ENCODE assay signal across 8 mouse cellular contexts in the genomic region with DNA sequence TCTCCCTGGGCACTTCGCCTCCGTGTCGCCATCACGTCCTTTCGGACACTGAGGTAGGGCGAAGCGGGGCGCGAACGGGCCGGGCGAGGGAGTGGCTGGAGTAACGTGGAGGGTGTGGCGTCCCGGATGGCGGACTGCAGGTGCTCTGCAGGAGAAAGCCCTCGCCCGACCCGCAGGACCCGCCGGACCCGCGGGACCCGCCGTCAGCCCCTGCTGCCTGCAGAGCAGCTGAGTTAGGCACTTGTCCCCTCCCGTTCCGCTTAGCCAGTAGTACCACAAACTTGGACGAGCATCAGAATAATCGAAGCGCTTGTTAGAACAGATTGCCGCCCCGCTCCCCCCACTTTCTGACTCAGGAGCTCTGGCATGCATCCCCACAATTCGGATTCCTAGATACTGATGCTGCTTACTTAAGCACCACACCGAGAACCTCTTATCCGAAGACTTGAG. TPM values are rescaled to one million over a fixed set of nuclear protein-coding genes. Genes with fewer than 3 reads are reported as not detected.
DNase-seq lines count a peak whose midpoint lies in the region; ATAC-seq lines count a peak whose summit lies in the region.

No protein-coding gene starts in this region.

- ATAC-seq in embryonic facial prominence, embryonic 12.5 days (ENCODE audit: insufficient number of reproducible peaks, insufficient read depth, low FRiP score, low TSS enrichment): no peak; the same call in 1 of the 2 replicates
- no peak for ATAC-seq in hindbrain, embryonic 16.5 days
- ATAC-seq in limb, embryonic 12.5 days (ENCODE audit: insufficient number of reproducible peaks, insufficient read depth, low FRiP score, low TSS enrichment, low read depth): peak; percentile 45; the same call in 1 of the 2 replicates
- ATAC-seq in midbrain, embryonic 13.5 days: peak; percentile 68; the same call in 1 of the 2 replicates

- no peaks in the 10 kb centered on the region for H3K9me3 ChIP-seq in embryonic facial prominence, embryonic 12.5 days
- H3K9me3 ChIP-seq in hindbrain, embryonic 16.5 days (ENCODE audit: control insufficient read depth, low read length): no peaks in the 10 kb centered on the region
- no peaks in the 10 kb centered on the region for H3K9me3 ChIP-seq in limb, embryonic 12.5 days
- no peaks in the 10 kb centered on the region for H3K9me3 ChIP-seq in midbrain, embryonic 13.5 days

- DNase-seq in gastrocnemius, adult 18-20 months (ENCODE audit: low spot score): peak; percentile 23
- no peak for DNase-seq in gastrocnemius, postnatal 36 days
- peak; percentile 47 for DNase-seq in ES-CJ7 (ENCODE audit: low read depth, low spot score)
- peak; percentile 23 for DNase-seq in thymus, postnatal 10 days (ENCODE audit: low spot score in 2 of 2)

- peak overlapping the region; percentile 90 for H3K4me2 ChIP-seq in embryonic facial prominence, embryonic 12.5 days (replicated peaks)
- peak overlapping the region; percentile 69 for H3K4me2 ChIP-seq in hindbrain, embryonic 16.5 days (ENCODE audit: low read length)
- H3K4me2 ChIP-seq in limb, embryonic 12.5 days: peak overlapping the region; percentile 80
- peak overlapping the region; percentile 86 for H3K4me2 ChIP-seq in midbrain, embryonic 13.5 days (replicated peaks)

- peak overlapping the region; percentile 67 for H3K9ac ChIP-seq in embryonic facial prominence, embryonic 12.5 days
- peak overlapping the region; percentile 85 for H3K9ac ChIP-seq in hindbrain, embryonic 16.5 days (ENCODE audit: low read depth, low read length)
- H3K9ac ChIP-seq in limb, embryonic 12.5 days (replicated peaks): peak overlapping the region; percentile 73
- H3K9ac ChIP-seq in midbrain, embryonic 13.5 days (replicated peaks): peak overlapping the region; percentile 85

- H3K27ac ChIP-seq in embryonic facial prominence, embryonic 12.5 days: peak overlapping the region; percentile 76
- peak overlapping the region; percentile 82 for H3K27ac ChIP-seq in hindbrain, embryonic 16.5 days (ENCODE audit: low read depth, low read length)
- peak overlapping the region; percentile 76 for H3K27ac ChIP-seq in limb, embryonic 12.5 days
- peak overlapping the region; percentile 83 for H3K27ac ChIP-seq in midbrain, embryonic 13.5 days

- WGBS in embryonic facial prominence, embryonic 12.5 days: under 1% methylated on average over 34 of the region's 35 CpGs
- under 1% methylated on average over 31 of the region's 35 CpGs for WGBS in hindbrain, embryonic 16.5 days
- WGBS in limb, embryonic 12.5 days: under 1% methylated on average over 35 of the region's 35 CpGs
- under 1% methylated on average over 35 of the region's 35 CpGs for WGBS in midbrain, embryonic 13.5 days

- peaks cover 28% of the 10 kb centered on the region for H3K4me1 ChIP-seq in embryonic facial prominence, embryonic 12.5 days
- H3K4me1 ChIP-seq in hindbrain, embryonic 16.5 days (ENCODE audit: control insufficient read depth, insufficient read depth, low read depth, low read length): peaks cover 16% of the 10 kb centered on the region
- peaks cover 25% of the 10 kb centered on the region for H3K4me1 ChIP-seq in limb, embryonic 12.5 days (replicated peaks)
- H3K4me1 ChIP-seq in midbrain, embryonic 13.5 days (replicated peaks): peaks cover 35% of the 10 kb centered on the region

- intact Hi-C loops in gastrocnemius, postnatal 36 days (cut with DNase I): no loop called here

- H3K27me3 ChIP-seq in embryonic facial prominence, embryonic 12.5 days: no peaks in the 10 kb centered on the region
- H3K27me3 ChIP-seq in hindbrain, embryonic 16.5 days (replicated peaks; ENCODE audit: control insufficient read depth, insufficient read depth, low read length): no peaks in the 10 kb centered on the region
- no peaks in the 10 kb centered on the region for H3K27me3 ChIP-seq in limb, embryonic 12.5 days
- H3K27me3 ChIP-seq in midbrain, embryonic 13.5 days: no peaks in the 10 kb centered on the region

- peak overlapping the region; percentile 84 for H3K4me3 ChIP-seq in embryonic facial prominence, embryonic 12.5 days
- peak overlapping the region; percentile 77 for H3K4me3 ChIP-seq in hindbrain, embryonic 16.5 days (ENCODE audit: low read length)
- peak overlapping the region; percentile 81 for H3K4me3 ChIP-seq in limb, embryonic 12.5 days (replicated peaks)
- peak overlapping the region; percentile 71 for H3K4me3 ChIP-seq in midbrain, embryonic 13.5 days (replicated peaks)

- H3K36me3 ChIP-seq in embryonic facial prominence, embryonic 12.5 days: peaks cover 32% of the 10 kb centered on the region
- peaks cover 17% of the 10 kb centered on the region for H3K36me3 ChIP-seq in hindbrain, embryonic 16.5 days (ENCODE audit: control insufficient read depth, insufficient read depth, low read length)
- H3K36me3 ChIP-seq in limb, embryonic 12.5 days: peaks cover 42% of the 10 kb centered on the region
- peaks cover 40% of the 10 kb centered on the region for H3K36me3 ChIP-seq in midbrain, embryonic 13.5 days

RNA-seq across cellular contexts. Expression of a gene that starts 0.4 kb away (rescaled TPM):
- 1 to 10 TPM; 1.6 to 2.8 TPM for total RNA-seq in gastrocnemius, adult 18-20 months (2021)
- total RNA-seq in gastrocnemius, postnatal 36 days (2021): 1 to 10 TPM; 1.2 to 1.5 TPM
- 1.8 and 3.4 TPM in 2 replicates for polyA plus RNA-seq in embryonic facial prominence, embryonic 12.5 days (2016; fragmentation: Nextera tagmentation; extraction: Ambion mirVana)
- 3.2 and 4.1 TPM in 2 replicates for polyA plus RNA-seq in hindbrain, embryonic 16.5 days (2015; fragmentation: Nextera tagmentation; extraction: Ambion mirVana)
- polyA plus RNA-seq in limb, embryonic 12.5 days (2016; fragmentation: Nextera tagmentation; extraction: Ambion mirVana): 3.6 TPM in 2 replicates
- 4.4 and 5.3 TPM in 2 replicates for polyA plus RNA-seq in midbrain, embryonic 13.5 days (2015; fragmentation: Nextera tagmentation; extraction: Ambion mirVana)

RNA-seq across cellular contexts. Expression of a gene that starts 6.5 kb away (rescaled TPM):
- total RNA-seq in gastrocnemius, adult 18-20 months (2021): 100 to 1,000 TPM; 206 to 248 TPM
- 100 to 1,000 TPM; 193 to 237 TPM for total RNA-seq in gastrocnemius, postnatal 36 days (2021)
- polyA plus RNA-seq in embryonic facial prominence, embryonic 12.5 days (2016; fragmentation: Nextera tagmentation; extraction: Ambion mirVana): 849 and 899 TPM in 2 replicates
- 370 and 392 TPM in 2 replicates for polyA plus RNA-seq in hindbrain, embryonic 16.5 days (2015; fragmentation: Nextera tagmentation; extraction: Ambion mirVana)
- polyA plus RNA-seq in limb, embryonic 12.5 days (2016; fragmentation: Nextera tagmentation; extraction: Ambion mirVana): 970 and 1,024 TPM in 2 replicates
- 592 and 613 TPM in 2 replicates for polyA plus RNA-seq in midbrain, embryonic 13.5 days (2015; fragmentation: Nextera tagmentation; extraction: Ambion mirVana)

RNA-seq across cellular contexts. Expression of a gene that starts 6.7 kb away (rescaled TPM):
- total RNA-seq in gastrocnemius, adult 18-20 months (2021): 1 to 10 TPM; 3.5 to 5.4 TPM
- total RNA-seq in gastrocnemius, postnatal 36 days (2021): 1 to 10 TPM; 3.9 TPM
- polyA plus RNA-seq in embryonic facial prominence, embryonic 12.5 days (2016; fragmentation: Nextera tagmentation; extraction: Ambion mirVana): 2.4 and 3.1 TPM in 2 replicates
- 7.5 and 7.9 TPM in 2 replicates for polyA plus RNA-seq in hindbrain, embryonic 16.5 days (2015; fragmentation: Nextera tagmentation; extraction: Ambion mirVana)
- polyA plus RNA-seq in limb, embryonic 12.5 days (2016; fragmentation: Nextera tagmentation; extraction: Ambion mirVana): 2.2 and 2.4 TPM in 2 replicates
- 5.7 and 5.9 TPM in 2 replicates for polyA plus RNA-seq in midbrain, embryonic 13.5 days (2015; fragmentation: Nextera tagmentation; extraction: Ambion mirVana)

Comparison
In these comparisons a context has a peak if more than half of its experiments do, and no peak if none do; other contexts are left out.
1. DNase-seq: peak in gastrocnemius, adult 18-20 months (single experiment), ES-CJ7 (single experiment) and thymus, postnatal 10 days (2 of 2); none in gastrocnemius, postnatal 36 days (0 of 2).
2. ATAC-seq: peak in limb, embryonic 12.5 days (single experiment) and midbrain, embryonic 13.5 days (single experiment); none in embryonic facial prominence, embryonic 12.5 days (single experiment) and hindbrain, embryonic 16.5 days (single experiment).
3. Peak in every context shown above with its lines, with median percentiles within 50 percentile points of each other: H3K27ac ChIP-seq, H3K4me2 ChIP-seq, H3K4me3 ChIP-seq and H3K9ac ChIP-seq.